Mouse (Mus musculus) fibroblast of lung, adult 2 months (primary cell): Measurements from ENCODE around the gene Nup205.
A peak's percentile ranks its signal among the peaks of the same experiment; 100 is the strongest.

Experiments
- DNase-seq: peaks from one replicate; pipeline ENCODE4 v3.0.0-alpha.2; 2011; ENCODE audit warnings: low read depth

Nup205 gene

GRCm38 (mm10) chr6:35251807-35252476, 74.7 kb downstream of the Nup205 start:
- DNase-seq = no peak

GRCm38 (mm10) chr6:35252477-35253346, 75.5 kb downstream of the Nup205 start:
- DNase-seq = peak; percentile 92

- no peak for DNase-seq
Measured at GRCm38 (mm10) chr6:35253474-35253873, 76.3 kb downstream of the Nup205 start.

GRCm38 (mm10) chr6:35254136-35254904, 77.1 kb downstream of the Nup205 start:
- DNase-seq = no peak

GRCm38 (mm10) chr6:35255017-35255416, 77.8 kb downstream of the Nup205 start:
- DNase-seq = no peak

GRCm38 (mm10) chr6:35256691-35257090, 79.5 kb downstream of the Nup205 start:
- DNase-seq = peak; percentile 80

- DNase-seq = no peak
Measured at GRCm38 (mm10) chr6:35257626-35258190, 80.5 kb downstream of the Nup205 start.

GRCm38 (mm10) chr6:35258922-35259321, 81.7 kb downstream of the Nup205 start:
- DNase-seq = no peak

- no peak for DNase-seq
Measured at GRCm38 (mm10) chr6:35259526-35259925, 82.3 kb downstream of the Nup205 start.

GRCm38 (mm10) chr6:35260531-35260930, 83.3 kb downstream of the Nup205 start:
- no peak for DNase-seq

GRCm38 (mm10) chr6:35265580-35266278, 88.5 kb downstream of the Nup205 start:
- DNase-seq = no peak

GRCm38 (mm10) chr6:35268711-35269110, 91.5 kb downstream of the Nup205 start:
- DNase-seq = no peak

GRCm38 (mm10) chr6:35269643-35270042, 92.4 kb downstream of the Nup205 start:
- DNase-seq = no peak

GRCm38 (mm10) chr6:35271094-35271855, 94.1 kb downstream of the Nup205 start:
- DNase-seq = no peak

GRCm38 (mm10) chr6:35271868-35272765, 94.9 kb downstream of the Nup205 start:
- DNase-seq = no peak

- DNase-seq = no peak
Measured at GRCm38 (mm10) chr6:35273391-35274082, 96.3 kb downstream of the Nup205 start.

GRCm38 (mm10) chr6:35277903-35278587, 100.8 kb downstream of the Nup205 start:
- no peak for DNase-seq

GRCm38 (mm10) chr6:35279306-35279705, 102.1 kb downstream of the Nup205 start:
- DNase-seq = no peak
